16 mouse cellular contexts compared by ENCODE assay signal in the genomic region with DNA sequence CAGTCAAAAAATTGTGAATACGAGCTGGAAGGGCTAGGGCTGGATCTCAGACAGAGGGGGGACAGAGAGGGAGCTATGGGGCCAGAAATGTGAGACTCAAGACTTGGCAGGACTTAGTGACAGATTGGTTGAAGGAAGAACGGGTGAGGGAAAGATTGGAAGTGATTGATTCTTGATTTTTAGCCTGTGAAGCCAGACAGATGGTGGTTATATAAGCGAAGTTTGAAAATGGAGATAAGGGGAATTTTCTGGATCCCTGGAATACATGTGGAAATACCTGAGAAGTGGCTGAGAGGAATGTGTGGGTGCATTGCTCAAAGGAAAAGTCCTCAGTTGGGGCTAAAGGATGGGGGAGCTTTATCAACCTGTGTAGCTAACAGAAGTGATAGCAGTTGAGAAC. TPM values are rescaled to one million over a fixed set of nuclear protein-coding genes. Genes with fewer than 3 reads are reported as not detected.
"Had no signal": no experiment of that assay in that cellular context is flagged by ENCODE, and none has a peak within 500 bp of the region (broad histone marks: within the 10 kb centered on the region; RNA-seq: fewer than 3 reads in every experiment).

No protein-coding gene starts in this region.

- H3K4me3 ChIP-seq: limb, embryonic 10.5 days; liver, embryonic 15.5 days; midbrain, embryonic 13.5 days had no signal

- H3K36me3 ChIP-seq: limb, embryonic 10.5 days; liver, embryonic 15.5 days; midbrain, embryonic 13.5 days had no signal

- H3K4me2 ChIP-seq: liver, embryonic 11.5 days; liver, embryonic 15.5 days; midbrain, embryonic 13.5 days had no signal

- H3K27ac ChIP-seq: limb, embryonic 10.5 days; liver, embryonic 15.5 days; midbrain, embryonic 13.5 days had no signal

- H3K9ac ChIP-seq: liver, embryonic 15.5 days; midbrain, embryonic 13.5 days had no signal

- DNase-seq: kidney, adult 18-20 months; kidney, postnatal 10 days; kidney, postnatal 4 days; lung, adult 2 months; lung, postnatal 36 days; right cerebral cortex, postnatal 4 days; spleen, adult 18-20 months; thymus, adult 18-20 months; thymus, postnatal 14 days had no signal

- H3K27me3 ChIP-seq: liver, embryonic 15.5 days; midbrain, embryonic 13.5 days had no signal

- H3K9me3 ChIP-seq: limb, embryonic 10.5 days; liver, embryonic 15.5 days; midbrain, embryonic 13.5 days had no signal

- ATAC-seq: lung, postnatal 0 days; midbrain, embryonic 13.5 days had no signal

- H3K4me1 ChIP-seq: liver, embryonic 15.5 days had no signal

RNA-seq across cellular contexts. Expression of a gene that starts 28.0 kb away (rescaled TPM):
- polyA plus RNA-seq: kidney, embryonic 14.5 days; liver, embryonic 11.5 days; liver, embryonic 15.5 days; midbrain, embryonic 13.5 days; midbrain, postnatal 0 days had no signal
